1 mouse cellular context compared by ENCODE assay signal in genomic region chr8:60974837-60975236, GRCm38 (mm10).
TF ChIP-seq lines count a peak whose summit lies in the region.

No protein-coding gene starts in this region.

TF ChIP-seq in MEL, 35 proteins besides CTCF, POLR2A, EP300 and RAD21 (continued from another document):
- no peak for TF ChIP-seq KAT2A (conservative IDR thresholded peaks at IDR 0.05; ENCODE audit: low read depth, low read length)
- TF ChIP-seq TBP (IDR thresholded peaks at IDR 0.05; ENCODE audit: low read depth, low read length), result no peak
- peak; percentile 79; the same call in 1 of the 2 replicates for TF ChIP-seq TCF12 (IDR thresholded peaks at IDR 0.05; ENCODE audit: low read depth, low read length)
- peak; percentile 81; the same call in 1 of the 2 replicates for TF ChIP-seq MYC (IDR thresholded peaks at IDR 0.05; ENCODE audit: low read depth, low read length)
- TF ChIP-seq E2F4 (IDR thresholded peaks at IDR 0.05; ENCODE audit: borderline replicate concordance, low read depth, low read length), result no peak
- TF ChIP-seq ZMIZ1 (IDR thresholded peaks at IDR 0.05; ENCODE audit: low read depth, low read length), result no peak
- TF ChIP-seq GATA1 (IDR thresholded peaks at IDR 0.05; ENCODE audit: low read depth, low read length), result peak; percentile 80
- TF ChIP-seq SMC3 (IDR thresholded peaks at IDR 0.05; ENCODE audit: low read depth, low read length), result no peak
- peak; percentile 82 for TF ChIP-seq SIN3A (IDR thresholded peaks at IDR 0.05; ENCODE audit: low read length)
- no peak for TF ChIP-seq UBTF (IDR thresholded peaks at IDR 0.05; ENCODE audit: borderline replicate concordance, insufficient read depth, low read depth, low read length)
- no peak for TF ChIP-seq ZC3H11A (IDR thresholded peaks at IDR 0.05; ENCODE audit: low read depth, low read length)
- TF ChIP-seq ZNF384 (IDR thresholded peaks at IDR 0.05; ENCODE audit: low read depth, low read length), result no peak
- no peak for TF ChIP-seq GABPA (IDR thresholded peaks at IDR 0.05; ENCODE audit: low read depth, low read length)
- no peak for TF ChIP-seq ELF1 (IDR thresholded peaks at IDR 0.05; ENCODE audit: low read depth, low read length)
- peak; percentile 34; the same call in 1 of the 2 replicates for TF ChIP-seq RCOR1 (IDR thresholded peaks at IDR 0.05; ENCODE audit: low read depth, low read length)
- TF ChIP-seq NELFE (IDR thresholded peaks at IDR 0.05; ENCODE audit: low read depth, low read length), result no peak
- TF ChIP-seq ZKSCAN1 (IDR thresholded peaks at IDR 0.05; ENCODE audit: low read depth, low read length), result no peak
- peak; percentile 85; the same call in 1 of the 2 replicates for TF ChIP-seq BHLHE40 (IDR thresholded peaks at IDR 0.05; ENCODE audit: borderline replicate concordance, low read depth, low read length)
- no peak for TF ChIP-seq MAFK (IDR thresholded peaks at IDR 0.05; ENCODE audit: borderline replicate concordance, low read depth, low read length)
- no peak for TF ChIP-seq POLR2AphosphoS5 (IDR thresholded peaks at IDR 0.05; ENCODE audit: borderline replicate concordance, low read depth, low read length)
- no peak for TF ChIP-seq MEF2A (IDR thresholded peaks at IDR 0.05; ENCODE audit: extremely low read depth, insufficient replicate concordance, low read depth, low read length, poor library complexity, severe bottlenecking)
- TF ChIP-seq MXI1 (IDR thresholded peaks at IDR 0.05; ENCODE audit: low read depth, low read length), result peak; percentile 88
